Mouse (Mus musculus) cortical plate, adult 2 months (tissue): ENCODE data around the gene Fbxo2.

ENCODE experiments used
- CTCF ChIP-seq: fragments of 200-500 bp; IDR thresholded peaks from 2 replicates; pipeline ENCODE4 v1.5.1; 2011; ENCODE audit warnings: mild to moderate bottlenecking, control low read depth, low read length; ENCODE audit not compliant: insufficient read depth; ENCODE audit errors: extremely low read depth
- POLR2A ChIP-seq: fragments of 200-500 bp; IDR thresholded peaks from 2 replicates; pipeline ENCODE4 v1.6.1; 2011; ENCODE audit warnings: mild to moderate bottlenecking, low read length, control low read depth; ENCODE audit not compliant: insufficient read depth; ENCODE audit errors: extremely low read depth

GRCm38 (mm10) chr4:148169586-148169985, 9.2 kb downstream of the Fbxo2 start:
- TF ChIP-seq POLR2A (no peak), CTCF (no peak)
